Mouse (Mus musculus): ENCODE results near the gene Kcnj14. TPM values are rescaled to one million over a fixed set of nuclear protein-coding genes. Genes with fewer than 3 reads are reported as not detected.

The Kcnj14 gene
- 0.91 and 0.98 TPM in 2 replicates for polyA plus RNA-seq (2015; fragmentation: Nextera tagmentation; extraction: Ambion mirVana)

DNA sequence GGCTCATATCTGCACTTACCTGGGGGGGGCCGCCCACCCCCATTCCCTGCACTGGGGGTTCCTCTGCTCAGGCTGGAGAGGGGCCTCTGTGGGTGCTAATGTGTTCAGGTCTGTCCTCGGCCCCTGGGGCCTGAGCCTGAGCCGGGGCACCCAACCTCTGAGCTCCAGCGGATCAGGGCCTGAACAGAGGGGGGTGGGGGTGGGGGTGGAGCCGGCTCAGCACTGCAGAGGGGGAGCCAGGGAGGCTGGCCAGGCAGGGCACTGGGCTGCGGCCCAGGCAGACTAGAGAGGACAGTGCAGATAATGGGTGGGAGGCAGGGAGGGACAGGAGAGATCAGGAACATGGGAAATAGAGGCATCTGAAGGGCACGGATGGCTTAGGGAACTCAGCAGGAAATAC lies at the start of gene Kcnj14:
Gene Kcnj14 (minus strand): TSS at position 185 of the 400 bp plus-strand sequence.
- ATAC-seq (ENCODE audit: insufficient read depth, low FRiP score): no peak
- no peak within 1 kb of the TSS for H3K9ac ChIP-seq (ENCODE audit: low read length)
- no peaks in the 10 kb centered on the region for H3K9me3 ChIP-seq (replicated peaks; ENCODE audit: control insufficient read depth, low read length)
- H3K4me3 ChIP-seq (replicated peaks; ENCODE audit: low read length): no peak within 1 kb of the TSS
- peaks cover 1% of the 10 kb centered on the region; the same call in 1 of the 2 replicates for H3K4me1 ChIP-seq (ENCODE audit: control insufficient read depth, insufficient read depth, low read length)
- 70% methylated on average over 7 of the region's 7 CpGs for WGBS
- peaks cover 25% of the 10 kb centered on the region for H3K36me3 ChIP-seq (ENCODE audit: control insufficient read depth, insufficient read depth, low read length)
- H3K4me2 ChIP-seq (ENCODE audit: low read depth, low read length): no peak within 1 kb of the TSS
- no peaks in the 10 kb centered on the region for H3K27me3 ChIP-seq (ENCODE audit: control insufficient read depth, insufficient read depth, low read length)
- H3K27ac ChIP-seq (ENCODE audit: low read length): no peak within 1 kb of the TSS

- peaks cover 19% of the 10 kb centered on the region for H3K27me3 ChIP-seq (ENCODE audit: control insufficient read depth, insufficient read depth, low read length)
- H3K4me1 ChIP-seq (ENCODE audit: control insufficient read depth, insufficient read depth, low read length): peaks cover 34% of the 10 kb centered on the region
- peak; percentile 54 for ATAC-seq (ENCODE audit: insufficient read depth, low FRiP score)
- no peaks in the 10 kb centered on the region for H3K9me3 ChIP-seq (replicated peaks; ENCODE audit: control insufficient read depth, low read length)
- H3K4me3 ChIP-seq (replicated peaks; ENCODE audit: low read length): peak overlapping the region; percentile 93
- peak overlapping the region; percentile 66 for H3K4me2 ChIP-seq (ENCODE audit: low read depth, low read length)
- H3K36me3 ChIP-seq (ENCODE audit: control insufficient read depth, insufficient read depth, low read length): peaks cover 23% of the 10 kb centered on the region
- WGBS: 2% methylated on average over 28 of the region's 28 CpGs
- H3K27ac ChIP-seq (ENCODE audit: low read length): peak overlapping the region; percentile 96
- peak overlapping the region; percentile 97 for H3K9ac ChIP-seq (ENCODE audit: low read length)
Observed at GRCm38 (mm10) chr7:45873061-45873947, 48.7 kb upstream of the Kcnj14 start.

- Histone ChIP-seq H3K36me3 (ENCODE audit: control insufficient read depth, insufficient read depth, low read length) (peaks cover 20% of the 10 kb centered on the region), H3K4me3 (replicated peaks; ENCODE audit: low read length) (peak within 1 kb of the TSS; percentile 93), H3K9me3 (replicated peaks; ENCODE audit: control insufficient read depth, low read length) (no peaks in the 10 kb centered on the region), H3K4me1 (ENCODE audit: control insufficient read depth, insufficient read depth, low read length) (peaks cover 37% of the 10 kb centered on the region), H3K27ac (ENCODE audit: low read length) (peak within 1 kb of the TSS; percentile 96), H3K9ac (ENCODE audit: low read length) (peak within 1 kb of the TSS; percentile 97), H3K27me3 (ENCODE audit: control insufficient read depth, insufficient read depth, low read length) (peaks cover 19% of the 10 kb centered on the region), H3K4me2 (ENCODE audit: low read depth, low read length) (peak within 1 kb of the TSS; percentile 66)
- ATAC-seq (ENCODE audit: insufficient read depth, low FRiP score): peak; percentile 84
- WGBS: under 1% methylated on average over 18 of the region's 18 CpGs
Observed at GRCm38 (mm10) chr7:45872624-45873023, 48.0 kb upstream of the Kcnj14 start, which contains the start of gene Kdelr1. TSS of gene Kdelr1 (plus strand) at chr7:45872772.

DNA sequence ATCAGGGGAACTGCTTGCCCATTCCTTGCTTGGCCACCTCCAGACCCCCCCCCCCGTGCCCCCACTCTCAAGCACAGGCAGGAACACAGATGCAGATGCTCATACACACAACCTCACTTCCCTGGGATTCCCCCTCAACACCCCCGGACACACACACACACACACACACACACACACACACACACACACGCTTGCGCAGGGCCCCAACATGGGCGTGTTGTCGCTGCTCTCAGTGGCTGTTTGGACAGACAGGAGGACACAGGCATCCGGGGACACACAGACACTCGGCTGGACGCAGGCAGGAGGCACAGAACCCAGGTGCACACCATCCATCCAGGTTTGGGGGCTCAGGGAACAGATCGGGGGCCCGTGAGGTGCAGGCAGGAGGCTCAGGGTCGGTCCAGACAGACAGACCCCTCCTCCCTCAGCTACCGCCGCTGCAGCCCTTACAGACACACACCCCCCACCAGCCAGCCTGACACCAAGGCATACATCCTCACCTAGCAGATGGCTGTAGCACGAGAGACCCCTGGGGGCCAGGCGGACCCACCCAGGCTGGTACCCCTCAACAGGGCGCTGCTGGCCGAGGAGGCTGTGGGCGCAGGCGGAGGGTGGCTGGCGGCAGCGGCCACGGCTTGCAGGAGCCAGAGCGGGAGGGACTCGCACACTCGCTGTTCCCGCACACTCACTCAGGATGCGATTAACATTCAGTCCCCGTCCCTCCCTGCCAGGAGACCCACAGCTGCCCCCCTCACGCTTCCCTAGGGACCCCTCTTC lies 45.9 kb upstream of the Kcnj14 start:
- Histone ChIP-seq H3K9me3 (replicated peaks; ENCODE audit: control insufficient read depth, low read length) (no peaks in the 10 kb centered on the region), H3K27me3 (ENCODE audit: control insufficient read depth, insufficient read depth, low read length) (peaks cover 19% of the 10 kb centered on the region), H3K9ac (ENCODE audit: low read length) (peak overlapping the region; percentile 53), H3K4me2 (ENCODE audit: low read depth, low read length) (peak overlapping the region; percentile 49), H3K36me3 (ENCODE audit: control insufficient read depth, insufficient read depth, low read length) (peaks cover 10% of the 10 kb centered on the region), H3K4me1 (ENCODE audit: control insufficient read depth, insufficient read depth, low read length) (peaks cover 41% of the 10 kb centered on the region), H3K27ac (ENCODE audit: low read length) (no peak overlapping the region), H3K4me3 (replicated peaks; ENCODE audit: low read length) (peak overlapping the region; percentile 26)
- ATAC-seq (ENCODE audit: insufficient read depth, low FRiP score): no peak
- WGBS: 1% methylated on average over 30 of the region's 30 CpGs

DNA sequence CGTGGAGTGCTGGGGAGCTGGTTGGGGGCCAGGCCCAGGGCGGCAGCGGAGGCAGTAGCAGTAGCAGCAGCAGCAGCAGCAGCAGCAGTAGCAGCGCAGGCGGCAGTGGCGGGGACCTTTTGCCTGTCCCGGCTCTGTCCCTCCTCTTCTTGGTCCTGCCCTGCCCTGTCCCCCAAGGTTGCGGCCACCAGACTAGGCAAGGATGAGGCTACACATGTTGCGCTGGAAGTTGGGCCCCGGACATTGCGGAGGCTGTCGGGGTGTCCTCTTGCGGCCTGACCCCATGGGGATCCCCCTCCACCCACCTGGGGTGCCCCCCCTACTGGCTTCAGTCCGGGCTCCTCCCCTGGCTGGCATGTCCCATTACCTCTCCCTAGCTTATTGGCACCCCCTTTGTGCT lies 45.2 kb upstream of the Kcnj14 start:
- peak overlapping the region; percentile 49 for H3K4me2 ChIP-seq (ENCODE audit: low read depth, low read length)
- H3K9ac ChIP-seq (ENCODE audit: low read length): peak overlapping the region; percentile 53
- no peak overlapping the region for H3K27ac ChIP-seq (ENCODE audit: low read length)
- peaks cover 36% of the 10 kb centered on the region for H3K4me1 ChIP-seq (ENCODE audit: control insufficient read depth, insufficient read depth, low read length)
- H3K9me3 ChIP-seq (replicated peaks; ENCODE audit: control insufficient read depth, low read length): no peaks in the 10 kb centered on the region
- peaks cover 6% of the 10 kb centered on the region for H3K36me3 ChIP-seq (ENCODE audit: control insufficient read depth, insufficient read depth, low read length)
- H3K27me3 ChIP-seq (ENCODE audit: control insufficient read depth, insufficient read depth, low read length): peaks cover 19% of the 10 kb centered on the region
- H3K4me3 ChIP-seq (replicated peaks; ENCODE audit: low read length): no peak overlapping the region; the same call in 1 of the 2 replicates
- ATAC-seq (ENCODE audit: insufficient read depth, low FRiP score): no peak
- 2% methylated on average over 11 of the region's 14 CpGs for WGBS

- ATAC-seq (ENCODE audit: insufficient read depth, low FRiP score): no peak
- no peak overlapping the region for H3K27ac ChIP-seq (ENCODE audit: low read length)
- WGBS: 23% methylated on average over 8 of the region's 8 CpGs
- H3K4me1 ChIP-seq (ENCODE audit: control insufficient read depth, insufficient read depth, low read length): peaks cover 30% of the 10 kb centered on the region
- no peak overlapping the region for H3K4me3 ChIP-seq (replicated peaks; ENCODE audit: low read length)
- peaks cover under 1% of the 10 kb centered on the region; the same call in 1 of the 2 replicates for H3K36me3 ChIP-seq (ENCODE audit: control insufficient read depth, insufficient read depth, low read length)
- peak overlapping the region; percentile 53 for H3K9ac ChIP-seq (ENCODE audit: low read length)
- no peaks in the 10 kb centered on the region for H3K9me3 ChIP-seq (replicated peaks; ENCODE audit: control insufficient read depth, low read length)
- H3K4me2 ChIP-seq (ENCODE audit: low read depth, low read length): peak overlapping the region; percentile 49
- H3K27me3 ChIP-seq (ENCODE audit: control insufficient read depth, insufficient read depth, low read length): peaks cover 19% of the 10 kb centered on the region
Observed at GRCm38 (mm10) chr7:45869107-45869670, 44.6 kb upstream of the Kcnj14 start.

GRCm38 (mm10) chr7:45867871-45868270 lies 43.3 kb upstream of the Kcnj14 start:
- WGBS: 33% methylated on average over 2 of the region's 2 CpGs
- H3K27me3 ChIP-seq (ENCODE audit: control insufficient read depth, insufficient read depth, low read length): peaks cover 19% of the 10 kb centered on the region
- no peak overlapping the region for H3K27ac ChIP-seq (ENCODE audit: low read length)
- ATAC-seq (ENCODE audit: insufficient read depth, low FRiP score): no peak
- no peak overlapping the region for H3K9ac ChIP-seq (ENCODE audit: low read length)
- no peaks in the 10 kb centered on the region for H3K9me3 ChIP-seq (replicated peaks; ENCODE audit: control insufficient read depth, low read length)
- no peak overlapping the region; the same call in 1 of the 2 replicates for H3K4me2 ChIP-seq (ENCODE audit: low read depth, low read length)
- no peak overlapping the region for H3K4me3 ChIP-seq (replicated peaks; ENCODE audit: low read length)
- peaks cover 25% of the 10 kb centered on the region for H3K4me1 ChIP-seq (ENCODE audit: control insufficient read depth, insufficient read depth, low read length)
- no peaks in the 10 kb centered on the region for H3K36me3 ChIP-seq (ENCODE audit: control insufficient read depth, insufficient read depth, low read length)

- WGBS: under 1% methylated on average over 112 of the region's 117 CpGs
- peak overlapping the region; percentile 84 for H3K4me2 ChIP-seq (ENCODE audit: low read depth, low read length)
- H3K4me3 ChIP-seq (replicated peaks; ENCODE audit: low read length): peak overlapping the region; percentile 72
- peak overlapping the region; percentile 95 for H3K9ac ChIP-seq (ENCODE audit: low read length)
- no peaks in the 10 kb centered on the region for H3K36me3 ChIP-seq (ENCODE audit: control insufficient read depth, insufficient read depth, low read length)
- peaks cover 25% of the 10 kb centered on the region for H3K4me1 ChIP-seq (ENCODE audit: control insufficient read depth, insufficient read depth, low read length)
- peak overlapping the region; percentile 80 for H3K27ac ChIP-seq (ENCODE audit: low read length)
- peak; percentile 86 for ATAC-seq (ENCODE audit: insufficient read depth, low FRiP score)
- H3K27me3 ChIP-seq (ENCODE audit: control insufficient read depth, insufficient read depth, low read length): peaks cover 13% of the 10 kb centered on the region
- H3K9me3 ChIP-seq (replicated peaks; ENCODE audit: control insufficient read depth, low read length): no peaks in the 10 kb centered on the region
Observed at GRCm38 (mm10) chr7:45865925-45866910, 41.6 kb upstream of the Kcnj14 start.

Data from stomach, embryonic 16.5 days (tissue).